Mouse (Mus musculus) cerebellum, postnatal 4 days (tissue): ENCODE data around the gene Pde7b.

Experiments used
- DNase-seq, 2 experiments: peaks; one replicate each; pipeline ENCODE4 v3.0.0; 2022; ENCODE audit warnings: low spot score in 2 of 2, mixed read lengths in 1 of 2

Gene Pde7b

DNA sequence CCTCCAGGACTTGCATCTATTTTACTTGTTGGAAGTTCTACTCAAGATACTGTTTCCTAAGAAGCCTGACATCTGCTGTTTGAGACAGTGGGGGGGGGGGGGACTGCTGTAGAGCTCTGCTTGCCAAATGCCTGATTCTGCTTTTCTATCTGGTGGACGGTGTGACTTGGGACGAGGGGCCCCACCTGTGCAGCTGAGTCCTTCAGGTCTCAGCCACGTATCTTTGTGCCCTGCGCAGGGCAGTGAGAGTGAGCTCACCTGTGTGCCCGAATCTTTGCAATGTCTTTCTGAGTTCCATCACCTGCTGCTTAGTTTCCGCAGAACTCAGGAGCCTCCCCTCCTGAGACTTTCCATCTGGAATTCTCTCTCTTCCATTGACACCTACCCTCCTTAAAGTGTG lies 70.7 kb downstream of the Pde7b start:
- no peak for DNase-seq

DNA sequence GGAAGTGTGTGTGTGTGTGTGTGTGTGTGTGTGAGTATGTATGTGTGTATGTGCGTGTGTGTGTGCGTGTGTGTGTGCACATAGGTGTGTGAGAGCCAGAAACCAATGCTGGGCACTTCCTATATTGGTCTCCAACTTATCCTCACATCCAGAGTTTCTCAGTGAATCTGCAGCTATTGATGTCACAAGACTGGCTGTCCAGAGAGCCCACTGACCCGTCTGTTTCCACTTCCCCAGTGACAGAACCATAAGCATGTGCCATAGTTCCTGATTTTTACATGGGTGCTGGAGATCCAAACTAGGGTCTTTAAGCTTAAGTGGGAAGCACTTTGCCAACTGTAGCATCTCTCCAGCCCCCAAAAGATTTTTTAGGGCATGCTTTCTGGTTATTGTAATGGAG lies 71.6 kb downstream of the Pde7b start:
- no peak for DNase-seq

DNA sequence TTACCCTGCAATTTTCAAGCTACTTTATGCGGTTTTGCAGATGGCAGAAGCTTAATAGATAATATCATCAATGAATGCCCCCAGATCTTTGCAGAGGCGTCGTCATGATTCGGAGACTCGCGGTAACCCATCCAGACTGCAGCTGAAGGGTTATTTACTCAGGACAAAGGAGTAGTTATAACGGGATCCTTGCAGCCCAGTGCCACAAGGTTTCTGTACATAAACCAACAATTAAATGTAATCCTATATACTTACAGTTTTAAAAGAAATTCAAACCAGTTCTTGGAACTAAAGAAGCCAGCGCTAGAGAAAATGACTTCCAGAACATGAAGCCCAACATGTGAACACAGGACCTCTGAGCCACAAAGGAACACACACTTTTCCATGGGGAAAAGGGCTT lies 88.5 kb downstream of the Pde7b start:
- no peak for DNase-seq

DNA sequence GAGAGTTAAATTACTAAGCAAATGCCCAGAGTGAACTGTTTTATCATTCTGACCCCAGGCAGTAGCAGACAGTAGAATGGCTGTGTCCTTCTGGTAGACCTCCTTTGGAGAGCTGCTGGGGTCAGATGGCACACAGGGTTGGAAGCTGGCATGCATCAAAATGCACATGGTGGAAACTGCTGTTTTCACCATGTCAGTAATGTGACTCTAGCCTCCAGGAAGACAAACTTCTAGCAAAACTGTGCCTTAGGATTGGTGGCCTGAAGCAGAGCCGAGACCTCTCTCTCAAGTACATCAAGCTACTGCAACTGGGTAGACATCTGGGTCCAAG lies 91.8 kb downstream of the Pde7b start:
- DNase-seq, result no peak

GRCm38 (mm10) chr10:20632256-20633084 lies 92.4 kb downstream of the Pde7b start:
- no peak for DNase-seq

DNA sequence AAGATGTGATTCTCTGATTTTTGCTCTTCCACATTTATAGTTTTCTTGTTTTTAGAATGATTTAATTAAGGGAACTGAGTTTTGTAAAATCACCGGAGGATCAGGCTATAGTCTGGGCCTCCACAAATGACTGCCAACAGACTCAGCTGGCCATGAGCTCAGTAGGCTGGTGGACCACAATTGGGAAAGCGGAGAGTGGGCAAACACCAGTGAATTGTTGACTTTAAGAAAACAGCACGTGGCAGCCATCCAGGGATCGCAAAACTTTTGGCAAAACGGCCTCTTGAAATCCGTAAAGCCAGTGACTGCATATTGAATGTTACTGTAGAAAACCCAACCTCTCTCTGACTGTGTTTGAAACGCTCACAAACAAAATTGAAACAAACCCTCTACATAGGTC lies 94.8 kb downstream of the Pde7b start:
- DNase-seq, result peak in 1 of 2 experiments; percentile 12

- DNase-seq, result no peak
These were observed 99.0 kb downstream of the Pde7b start for GRCm38 (mm10) chr10:20625702-20626375.

DNA sequence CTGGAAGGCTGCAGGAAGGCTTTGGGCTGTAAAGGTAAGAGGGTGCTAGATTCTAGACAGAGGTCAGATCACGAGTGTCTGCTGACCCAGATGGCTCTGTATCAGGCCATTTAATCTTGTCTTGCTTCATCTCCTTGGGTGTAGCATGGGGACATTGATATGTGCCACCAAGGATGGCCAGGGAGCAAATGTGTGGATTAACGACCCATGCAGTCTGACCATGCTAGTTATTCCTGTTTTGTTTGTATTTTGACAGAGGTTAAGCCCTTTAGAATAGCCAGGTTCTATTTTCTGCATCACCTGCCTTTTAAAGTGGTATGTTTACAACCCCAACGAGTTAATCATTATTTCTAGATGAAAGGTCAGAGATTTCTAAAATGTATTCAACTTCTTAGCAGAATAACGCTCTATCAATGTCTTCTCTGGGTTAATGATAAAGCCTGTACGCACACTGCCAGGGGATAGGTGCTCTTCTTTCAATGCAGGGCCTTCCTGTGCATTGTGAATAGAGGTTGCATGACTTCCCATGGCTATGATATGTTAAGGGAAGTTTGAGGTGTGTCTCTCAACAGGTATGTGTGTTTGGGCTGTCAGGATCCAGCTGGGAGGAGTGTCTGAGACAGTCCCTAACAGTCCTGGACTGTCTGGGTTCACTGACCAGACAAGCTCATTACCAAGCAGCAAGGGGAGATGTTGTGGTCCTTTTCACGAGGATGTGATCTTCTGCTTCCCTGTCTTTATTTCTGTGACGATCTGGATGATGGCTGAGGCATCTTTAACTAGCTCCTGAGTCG lies 103.0 kb downstream of the Pde7b start:
- no peak for DNase-seq

DNA sequence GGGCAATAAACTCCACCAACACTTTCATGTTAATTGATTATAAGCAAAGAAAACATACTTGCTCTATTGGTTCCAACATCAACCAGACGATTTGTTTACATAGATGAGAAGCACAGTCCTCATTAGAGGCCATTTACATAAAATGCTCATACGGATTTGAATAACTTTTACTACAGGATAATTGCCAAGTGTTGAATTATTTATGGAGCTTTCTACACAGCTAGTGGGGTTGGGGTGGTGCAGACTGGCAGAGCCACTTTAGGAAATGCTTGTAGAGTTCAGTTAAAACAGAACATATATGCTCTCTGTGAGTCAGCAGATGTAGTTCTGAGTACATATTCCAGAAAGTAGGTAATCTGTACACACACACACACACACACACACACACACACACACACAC lies 118.9 kb downstream of the Pde7b start:
- no peak for DNase-seq

GRCm38 (mm10) chr10:20595107-20595810 lies 129.6 kb downstream of the Pde7b start:
- DNase-seq, result no peak

GRCm38 (mm10) chr10:20594015-20594414 lies 130.9 kb downstream of the Pde7b start:
- no peak for DNase-seq

GRCm38 (mm10) chr10:20590100-20590499 lies 134.8 kb downstream of the Pde7b start:
- no peak for DNase-seq

- DNase-seq, result no peak
These were observed 138.9 kb downstream of the Pde7b start for GRCm38 (mm10) chr10:20585959-20586358.

DNA sequence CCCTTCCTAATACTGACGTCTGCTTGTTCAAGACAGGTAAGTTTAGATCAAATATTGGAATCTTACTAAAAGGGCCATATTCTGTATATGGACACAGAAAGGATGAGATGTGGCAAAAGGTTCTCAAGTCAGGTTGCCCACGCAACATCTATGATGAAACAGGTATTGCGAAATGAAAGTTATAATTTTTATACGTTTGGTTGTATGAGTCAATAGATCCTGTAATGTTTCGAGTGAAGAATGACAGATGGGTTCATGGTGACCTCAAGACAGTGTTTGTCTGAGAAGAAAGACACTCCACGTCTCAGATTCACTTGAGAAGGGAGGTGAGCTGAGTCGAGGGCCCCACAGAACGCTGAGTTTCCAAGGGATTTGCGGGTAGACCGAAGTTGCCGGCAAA lies 149.9 kb downstream of the Pde7b start:
- DNase-seq, result no peak

GRCm38 (mm10) chr10:20574414-20574813 lies 150.5 kb downstream of the Pde7b start:
- DNase-seq, result no peak

- no peak for DNase-seq
These were observed 153.4 kb downstream of the Pde7b start for GRCm38 (mm10) chr10:20571521-20571920.

GRCm38 (mm10) chr10:20568630-20569029 lies 156.2 kb downstream of the Pde7b start:
- DNase-seq, result no peak

DNA sequence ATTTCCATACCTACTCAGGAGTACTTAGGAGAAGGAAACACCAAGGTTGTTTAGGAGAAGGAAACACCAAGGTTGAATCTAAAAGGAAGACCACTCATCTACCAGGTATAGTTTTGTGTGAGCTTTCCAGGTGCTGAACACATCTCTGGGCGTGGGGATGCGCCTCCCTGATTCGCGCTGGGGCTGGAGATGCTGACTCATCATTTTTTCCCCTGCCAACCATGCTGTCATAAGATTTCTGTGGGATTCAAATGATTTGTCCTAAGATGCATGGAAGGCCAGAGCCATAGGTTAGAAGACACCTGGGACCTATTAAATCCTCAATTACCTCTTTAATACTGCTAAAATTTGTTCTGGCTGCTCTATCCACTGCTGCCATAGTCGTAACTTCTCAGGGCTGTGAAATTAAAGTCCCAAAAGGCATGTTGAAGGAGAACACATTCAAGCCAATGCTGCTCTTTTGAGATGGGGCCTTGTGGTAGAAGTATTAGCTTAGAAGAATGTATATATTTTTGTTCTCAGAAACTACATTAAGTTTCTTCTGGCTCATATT lies 157.1 kb downstream of the Pde7b start:
- no peak for DNase-seq

DNA sequence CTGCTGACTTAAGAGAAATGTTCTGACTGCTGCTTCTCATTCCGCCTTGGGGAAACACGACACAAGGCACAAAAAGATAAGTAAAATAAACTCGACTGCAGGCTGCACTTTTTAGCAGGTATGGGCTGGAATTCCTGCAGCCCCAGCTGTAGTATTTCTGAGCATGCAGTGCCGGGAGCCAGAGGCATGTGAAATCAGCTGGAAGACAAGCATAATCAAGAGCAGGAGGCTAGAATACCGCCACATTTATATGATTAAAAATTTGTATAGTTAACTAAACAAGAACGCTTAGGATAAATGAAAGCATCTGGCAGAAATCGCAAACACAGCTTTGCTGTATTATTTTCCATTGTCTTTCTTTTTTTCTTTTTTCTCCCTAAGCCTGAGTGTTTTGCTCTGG lies 168.4 kb downstream of the Pde7b start:
- DNase-seq, result no peak

- DNase-seq, result no peak
These were observed 173.5 kb downstream of the Pde7b start for GRCm38 (mm10) chr10:20551341-20551740.

- DNase-seq, result no peak
These were observed 174.1 kb downstream of the Pde7b start for GRCm38 (mm10) chr10:20550771-20551170.

- no peak for DNase-seq
These were observed 174.7 kb downstream of the Pde7b start for GRCm38 (mm10) chr10:20550161-20550560.
